Mouse (Mus musculus) 416B (cell line): ENCODE data around the gene Ppcdc.
A peak's percentile ranks its signal among the peaks of the same experiment; 100 is the strongest.

ENCODE experiments used
- DNase-seq: peaks from one replicate; pipeline ENCODE4 v3.0.0; 2011; ENCODE audit warnings: low read depth

Gene Ppcdc

DNA sequence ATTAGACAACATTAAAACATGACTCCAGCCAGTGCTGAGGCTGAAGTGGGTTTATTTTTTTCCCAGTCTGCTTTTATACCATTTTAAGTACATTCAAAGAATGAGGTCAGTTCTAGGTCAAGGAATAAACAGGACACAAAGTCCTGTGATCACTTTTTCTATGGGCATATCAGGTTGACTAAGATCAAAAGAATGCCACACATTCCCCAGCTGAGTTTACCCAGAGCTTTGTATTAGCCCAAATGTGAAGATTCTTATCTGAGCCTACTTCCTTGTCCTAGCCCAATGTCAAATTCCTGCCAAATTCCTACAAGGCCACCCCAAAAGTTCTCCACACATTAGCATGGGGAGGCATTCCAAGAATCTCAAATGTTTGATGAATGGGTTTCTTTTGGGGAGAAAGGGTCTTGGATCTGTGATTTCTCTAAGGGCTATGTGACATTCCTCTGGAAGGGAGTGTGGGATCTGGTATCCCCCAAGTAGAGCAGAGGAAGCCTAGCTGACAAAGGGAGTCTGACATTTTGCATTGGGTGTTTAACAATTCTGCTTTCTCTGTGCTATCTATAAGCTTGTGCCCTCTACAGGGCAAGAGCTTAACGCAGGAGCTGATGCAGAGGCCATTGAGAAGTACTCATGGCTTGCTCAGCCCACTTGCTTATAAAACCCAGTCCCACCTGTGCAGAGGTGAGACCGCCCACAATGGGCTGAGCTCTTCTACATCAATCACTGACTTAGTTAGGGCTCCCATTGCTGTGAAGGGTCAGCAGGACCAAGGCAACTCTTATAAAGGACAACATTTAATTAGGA is 85.3 kb downstream of the Ppcdc start:
- DNase-seq: no peak

DNA sequence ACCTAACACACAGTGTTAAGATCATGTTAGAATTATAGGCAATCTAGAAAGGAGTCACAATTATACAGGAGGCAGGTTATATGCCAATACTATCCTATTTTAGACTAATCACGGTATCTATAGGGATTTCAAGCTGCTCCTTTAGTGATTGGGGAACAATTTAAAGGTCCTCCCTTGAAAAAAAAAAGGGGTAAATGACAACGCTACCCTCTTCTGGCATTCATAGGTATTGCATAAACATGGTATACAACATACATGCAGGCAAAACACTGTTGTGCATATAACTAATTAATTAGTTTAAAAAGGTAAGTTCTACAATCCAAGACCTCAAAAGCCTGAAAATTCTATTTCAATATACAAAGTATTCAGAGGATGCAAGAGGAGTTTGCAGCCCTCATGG is 88.6 kb downstream of the Ppcdc start:
- DNase-seq: peak; percentile 61

DNA sequence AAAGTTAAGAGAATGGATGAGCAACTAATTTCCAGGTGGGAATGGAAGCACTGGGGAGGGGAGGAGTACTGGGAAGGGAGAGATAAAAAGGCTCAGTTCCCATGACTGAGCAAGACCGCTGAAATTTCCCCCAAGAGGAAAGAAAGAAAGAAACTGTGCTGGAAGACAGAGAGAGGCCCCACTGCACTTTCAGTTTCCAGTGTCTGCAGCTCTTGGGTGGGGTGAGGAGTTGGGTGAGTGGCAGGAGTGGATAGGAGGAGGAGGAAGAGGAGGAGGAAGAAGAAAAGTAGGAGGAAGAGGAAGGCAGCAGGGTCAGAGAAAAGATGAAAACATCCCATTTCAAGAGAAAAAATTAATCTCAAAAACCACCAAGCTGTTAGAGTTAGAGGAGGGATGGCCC is 94.0 kb downstream of the Ppcdc start:
- DNase-seq: no peak

DNA sequence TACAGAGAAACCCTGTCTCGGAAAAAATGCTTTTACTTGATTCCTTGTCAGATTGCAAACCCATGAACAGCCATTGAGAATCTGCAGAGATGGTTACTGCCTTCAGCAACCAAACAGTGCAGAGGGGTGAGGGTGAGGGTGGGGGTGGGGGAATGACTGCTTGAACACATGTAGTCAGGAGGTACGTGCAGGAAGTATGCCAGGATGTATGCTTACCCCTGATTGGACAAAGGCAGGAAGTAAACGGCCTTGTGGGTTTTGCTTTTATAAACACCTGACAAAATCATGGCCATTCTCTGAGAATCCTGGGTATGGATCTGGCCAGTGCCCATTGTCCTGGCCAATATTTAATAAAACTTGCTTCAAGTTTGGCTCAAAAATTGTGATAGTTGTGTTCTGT is 96.2 kb downstream of the Ppcdc start:
- DNase-seq: peak; percentile 89

DNA sequence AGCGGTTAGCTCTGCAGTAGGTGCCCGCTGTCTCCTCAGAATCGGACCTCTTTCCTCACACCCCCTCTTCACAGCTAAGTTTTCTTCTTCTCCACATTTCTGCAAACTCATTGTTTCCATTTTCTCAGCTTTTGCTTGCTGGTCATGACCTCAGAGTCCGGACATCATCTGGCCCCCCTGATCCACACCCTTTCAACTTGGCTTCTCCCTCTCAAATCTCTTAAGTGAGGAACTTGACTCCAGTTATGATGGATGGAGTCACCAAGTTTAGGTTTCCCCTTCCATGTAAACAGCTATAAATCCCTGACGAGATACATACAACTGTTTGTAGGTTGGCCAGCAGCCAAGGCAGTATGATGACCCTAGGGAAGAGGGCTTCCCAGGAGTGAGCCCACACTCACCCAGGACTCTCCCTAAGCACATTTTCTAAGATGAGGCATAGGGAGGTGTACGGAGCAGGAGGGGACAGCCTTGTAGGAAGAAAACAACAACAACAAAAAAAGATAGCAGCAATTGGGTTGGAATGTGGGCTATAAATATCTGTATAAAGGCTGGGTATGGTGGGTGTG is 96.9 kb downstream of the Ppcdc start:
- DNase-seq: peak; percentile 68

DNA sequence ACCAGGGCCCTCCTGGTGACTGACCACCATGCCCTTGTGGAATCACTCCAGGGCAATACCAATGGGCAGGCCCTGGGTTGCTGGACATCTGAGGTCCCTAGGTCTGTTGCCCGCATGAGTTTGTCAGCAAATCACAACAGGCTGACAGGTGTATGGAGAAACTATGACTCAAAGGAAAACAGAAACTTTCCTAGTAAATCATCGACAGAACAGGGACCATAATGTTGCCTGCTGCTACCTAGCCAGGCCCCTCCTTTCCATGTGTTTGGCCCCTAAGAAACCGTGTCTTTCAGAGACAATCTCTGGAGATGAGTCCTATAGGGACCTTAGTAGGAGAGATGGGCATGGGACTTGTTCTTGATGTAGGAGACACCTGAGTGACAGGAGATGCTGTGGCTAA is 97.7 kb downstream of the Ppcdc start:
- DNase-seq: no peak

DNA sequence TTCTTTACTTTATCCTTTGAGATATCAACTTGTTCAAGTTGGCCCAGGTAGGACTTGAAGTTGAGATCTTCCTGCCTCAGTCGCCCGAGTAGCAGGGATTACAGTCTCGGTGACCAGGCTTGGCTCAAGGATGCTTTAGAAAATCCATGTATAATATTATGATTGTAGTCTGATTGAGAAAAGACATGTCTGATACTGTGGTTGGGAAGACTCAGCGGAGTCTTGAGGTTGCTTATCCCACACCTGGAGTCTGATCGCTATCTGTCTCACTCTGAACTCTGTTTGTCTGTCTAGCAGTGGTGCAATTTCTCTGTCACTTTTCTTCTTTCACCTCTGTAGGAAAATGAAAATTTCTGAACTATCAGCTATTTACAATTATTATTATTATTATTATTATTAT is 99.6 kb downstream of the Ppcdc start:
- DNase-seq: no peak

DNA sequence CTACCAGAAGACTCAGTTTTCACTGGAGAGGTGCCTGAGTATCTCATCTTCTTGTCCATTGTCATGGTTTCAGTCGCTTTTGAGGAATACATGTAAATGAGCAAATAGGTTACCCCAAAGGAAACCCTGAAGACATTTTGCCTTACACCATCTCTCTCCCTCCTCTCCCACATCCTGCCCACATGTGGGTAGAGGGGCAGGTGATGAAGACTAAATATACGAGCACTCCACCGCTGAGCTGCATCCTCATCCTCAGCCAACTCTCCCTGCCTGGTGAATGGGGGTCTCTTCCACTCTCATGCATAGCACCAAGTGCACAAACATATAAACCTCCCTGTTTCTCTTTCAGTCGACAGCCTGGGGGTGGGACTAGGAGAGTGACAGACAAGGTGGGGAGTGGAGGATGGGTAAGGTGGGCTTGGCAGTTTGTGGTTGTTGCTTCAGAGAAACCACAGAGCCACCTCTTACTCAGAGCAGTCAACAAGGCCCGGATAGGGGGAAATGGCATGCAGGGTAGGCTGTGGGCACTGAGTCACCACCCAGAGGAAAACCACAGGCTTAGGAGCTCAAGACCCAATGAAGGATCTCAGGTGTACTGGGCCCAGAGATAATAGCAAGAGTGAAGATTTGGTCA is 100.2 kb downstream of the Ppcdc start:
- DNase-seq: peak; percentile 98

DNA sequence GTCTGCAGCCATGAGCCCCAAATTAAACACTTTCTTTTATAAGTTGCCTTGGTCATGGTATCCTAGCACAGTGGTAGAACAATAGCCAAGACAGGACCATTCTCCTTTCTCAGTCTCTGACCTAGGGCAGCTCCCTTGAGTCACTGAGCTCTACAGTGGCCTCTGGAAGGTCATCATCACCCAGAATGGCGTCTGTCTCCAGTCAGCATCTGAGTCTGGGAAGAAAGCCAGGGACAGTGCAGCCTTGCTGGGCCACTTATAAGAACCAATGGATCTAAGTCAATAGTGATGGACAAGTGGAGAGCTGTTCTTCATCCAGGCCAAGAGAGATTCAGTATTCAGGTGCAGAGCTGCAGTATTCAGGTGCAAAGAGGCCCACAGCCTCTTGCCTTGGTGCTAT is 101.2 kb downstream of the Ppcdc start:
- DNase-seq: no peak
